Mouse (Mus musculus) ovary, postnatal 10 days (tissue): ENCODE data around the gene Fndc11.
"Not testable (repeated sequence)": the region's sequence is repeated elsewhere in the genome, so short reads cannot be mapped to it uniquely, and the experiment has no call there.

ENCODE experiments used
- DNase-seq: peaks from one replicate; pipeline ENCODE4 v3.0.0; 2022; ENCODE audit warnings: low spot score

Gene Fndc11

GRCm38 (mm10) chr2:181219538-181220216 is at the start of gene Fndc11:
Fndc11 (plus strand) TSS chr2:181220013.
- DNase-seq = peak; percentile 56

- no peak for DNase-seq
Measured at GRCm38 (mm10) chr2:181174646-181175045, 45.2 kb upstream of the Fndc11 start.

GRCm38 (mm10) chr2:181178015-181178414 is 41.8 kb upstream of the Fndc11 start:
- DNase-seq = no peak

- DNase-seq = no peak
Measured at GRCm38 (mm10) chr2:181178471-181178870, 41.3 kb upstream of the Fndc11 start.

GRCm38 (mm10) chr2:181180898-181181297 is 38.9 kb upstream of the Fndc11 start:
- DNase-seq = no peak

GRCm38 (mm10) chr2:181186635-181187034 is 33.2 kb upstream of the Fndc11 start:
- peak; percentile 55 for DNase-seq

- DNase-seq = peak; percentile 73
Measured at GRCm38 (mm10) chr2:181187121-181188000, 32.5 kb upstream of the Fndc11 start, which contains the start of gene Ppdpf. Ppdpf (plus strand) TSS chr2:181187247.

- no peak for DNase-seq
Measured at GRCm38 (mm10) chr2:181188681-181189080, 31.1 kb upstream of the Fndc11 start.

- no peak for DNase-seq
Measured at GRCm38 (mm10) chr2:181189321-181189720, 30.5 kb upstream of the Fndc11 start.

- not testable (repeated sequence) for DNase-seq
Measured at GRCm38 (mm10) chr2:181191385-181191784, 28.4 kb upstream of the Fndc11 start.

GRCm38 (mm10) chr2:181191936-181192335 is 27.9 kb upstream of the Fndc11 start:
- no peak for DNase-seq

GRCm38 (mm10) chr2:181193044-181193443 is 26.8 kb upstream of the Fndc11 start:
- DNase-seq = no peak

- DNase-seq = no peak
Measured at GRCm38 (mm10) chr2:181196628-181197300, 23.0 kb upstream of the Fndc11 start.

GRCm38 (mm10) chr2:181201606-181202005 is 18.2 kb upstream of the Fndc11 start:
- no peak for DNase-seq

GRCm38 (mm10) chr2:181202422-181202821 is 17.4 kb upstream of the Fndc11 start, which contains the start of gene Ptk6:
Ptk6 (minus strand) TSS chr2:181202789.
- no peak for DNase-seq

- no peak for DNase-seq
Measured at GRCm38 (mm10) chr2:181202886-181203285, 16.9 kb upstream of the Fndc11 start.

- no peak for DNase-seq
Measured at GRCm38 (mm10) chr2:181205678-181206077, 14.1 kb upstream of the Fndc11 start.

GRCm38 (mm10) chr2:181206118-181206517 is 13.7 kb upstream of the Fndc11 start:
- DNase-seq = no peak

GRCm38 (mm10) chr2:181212389-181213020 is 7.3 kb upstream of the Fndc11 start:
- DNase-seq = no peak

GRCm38 (mm10) chr2:181213021-181213445 is 6.8 kb upstream of the Fndc11 start, which contains the start of gene Srms:
Srms (minus strand) TSS chr2:181213185.
- no peak for DNase-seq

GRCm38 (mm10) chr2:181216037-181216436 is 3.8 kb upstream of the Fndc11 start:
- no peak for DNase-seq
